In the genomic region with DNA sequence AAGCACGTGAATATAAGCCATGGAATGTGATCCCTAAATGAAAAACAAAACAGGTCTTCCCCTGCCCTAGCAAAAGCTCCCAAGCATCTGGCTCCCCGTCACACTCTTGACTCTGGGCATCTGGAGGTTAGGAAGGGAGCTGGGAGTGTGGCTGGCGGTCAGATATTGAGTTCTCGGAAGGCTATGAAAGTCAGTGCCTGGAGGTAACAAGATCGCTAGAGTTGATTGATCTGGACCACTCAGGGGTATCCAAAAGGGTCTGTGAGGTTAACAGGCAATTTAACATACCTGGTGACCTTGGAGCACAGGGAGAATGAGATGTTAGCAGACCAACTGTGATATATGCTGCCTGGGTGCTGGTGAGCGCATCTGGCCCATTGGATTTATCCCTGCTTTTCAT, we compare ENCODE assay signal across 26 mouse cellular contexts.
"Had no signal": no experiment of that assay in that cellular context is flagged by ENCODE, and none has a peak within 500 bp of the region (broad histone marks: within the 10 kb centered on the region; RNA-seq: fewer than 3 reads in every experiment).

No protein-coding gene starts in this region.

- H3K4me3 ChIP-seq: gastrocnemius, adult 2 months; heart, embryonic 10.5 days; heart, embryonic 12.5 days; hindbrain, embryonic 10.5 days; hindbrain, embryonic 12.5 days; intestine, embryonic 15.5 days; layer of hippocampus, adult 2 months; left cerebral cortex, adult 2 months; limb, embryonic 10.5 days; limb, embryonic 12.5 days; liver, embryonic 13.5 days had no signal

- H3K27me3 ChIP-seq: hindbrain, embryonic 12.5 days; intestine, embryonic 15.5 days; liver, embryonic 13.5 days had no signal

- DNase-seq: gastrocnemius, adult 2 months; gastrocnemius, postnatal 10 days; gastrocnemius, postnatal 25 days; heart, adult 18-20 months; heart, postnatal 10 days; heart, postnatal 4 days; kidney, adult 2 months; kidney, postnatal 25 days; kidney, postnatal 4 days; liver; liver, embryonic 13.5 days had no signal

- H3K36me3 ChIP-seq: heart, embryonic 10.5 days; heart, embryonic 12.5 days; hindbrain, embryonic 10.5 days; intestine, embryonic 15.5 days; limb, embryonic 10.5 days; limb, embryonic 12.5 days; liver, embryonic 13.5 days had no signal

- H3K4me1 ChIP-seq: heart, embryonic 12.5 days; hindbrain, embryonic 10.5 days; hindbrain, embryonic 12.5 days; limb, embryonic 10.5 days; limb, embryonic 12.5 days; liver, embryonic 13.5 days had no signal

- H3K9me3 ChIP-seq: heart, embryonic 10.5 days; heart, embryonic 12.5 days; hindbrain, embryonic 12.5 days; intestine, embryonic 15.5 days; limb, embryonic 10.5 days; limb, embryonic 12.5 days had no signal

- ATAC-seq: forebrain, embryonic 16.5 days; hindbrain, embryonic 16.5 days; inflammation-experienced regulatory T-cells, adult 6 months; intestine, embryonic 15.5 days; intestine, postnatal 0 days had no signal

- H3K4me2 ChIP-seq: heart, embryonic 12.5 days; hindbrain, embryonic 12.5 days; hindbrain, embryonic 14.5 days; intestine, embryonic 15.5 days; limb, embryonic 12.5 days; liver, embryonic 11.5 days; liver, embryonic 13.5 days had no signal

- H3K27ac ChIP-seq: gastrocnemius, adult 2 months; heart, embryonic 10.5 days; hindbrain, embryonic 10.5 days; hindbrain, embryonic 12.5 days; hindbrain, embryonic 14.5 days; intestine, embryonic 15.5 days; layer of hippocampus, adult 2 months; left cerebral cortex, adult 2 months; limb, embryonic 10.5 days; limb, embryonic 12.5 days; liver, embryonic 13.5 days had no signal

- H3K9ac ChIP-seq: heart, embryonic 12.5 days; hindbrain, embryonic 12.5 days; hindbrain, embryonic 14.5 days; intestine, embryonic 15.5 days; limb, embryonic 12.5 days; liver, embryonic 13.5 days had no signal
